Mouse (Mus musculus) natural killer cell, adult 2 months (primary cell): Measurements from ENCODE around the gene Nudt16l1.

Experiments
- DNase-seq, 2 experiments: peaks; one replicate each; pipeline ENCODE4 v3.0.0; 2022; ENCODE audit warnings: low spot score in 2 of 2

The Nudt16l1 gene

DNA sequence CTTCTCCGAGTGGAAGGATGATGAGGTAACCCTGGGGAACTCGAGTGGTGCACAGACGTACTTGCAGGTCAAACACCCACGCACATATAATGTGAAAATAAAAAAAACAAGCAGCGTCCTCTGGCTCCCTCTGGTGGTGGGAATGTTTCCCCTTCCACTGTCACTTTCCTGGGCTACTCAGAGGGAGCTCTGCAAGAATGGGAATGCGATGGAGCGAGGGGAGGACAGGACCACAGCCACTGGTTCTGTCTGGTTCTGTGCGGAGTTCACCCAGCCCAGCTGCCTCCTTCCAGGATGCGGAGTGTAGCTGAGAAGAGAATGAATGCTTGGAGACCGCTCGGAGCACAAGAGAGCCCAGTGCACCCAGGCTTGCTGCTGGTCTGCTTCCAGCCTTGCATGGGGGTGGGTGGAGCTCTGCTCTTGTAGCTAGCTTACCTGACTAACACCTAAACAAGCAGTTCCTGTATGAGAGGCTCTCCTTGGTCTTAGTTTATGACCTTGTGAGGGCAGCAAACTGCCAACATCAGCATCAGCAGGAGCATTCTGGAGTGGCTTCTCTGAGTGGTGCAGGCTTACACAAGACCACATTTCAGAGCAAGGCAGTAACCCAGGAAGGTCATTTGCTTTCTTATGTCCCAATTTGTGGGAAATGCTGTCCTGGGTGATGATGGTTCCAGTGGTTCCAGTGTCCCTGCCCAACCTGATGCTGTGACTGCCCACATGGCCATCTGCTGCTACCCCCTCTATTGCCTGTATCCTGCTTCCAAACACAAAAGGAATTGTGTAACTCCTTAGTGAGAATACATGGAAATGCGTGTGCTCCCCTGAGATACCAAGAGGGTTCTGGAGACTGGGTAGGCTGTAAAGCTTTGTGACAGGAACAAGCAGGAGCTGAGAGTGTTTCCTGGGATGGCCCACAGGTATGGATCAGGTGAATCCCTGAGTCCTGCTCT lies 24.5 kb upstream of the Nudt16l1 start:
- peak; percentile 72 to 84 for DNase-seq

DNA sequence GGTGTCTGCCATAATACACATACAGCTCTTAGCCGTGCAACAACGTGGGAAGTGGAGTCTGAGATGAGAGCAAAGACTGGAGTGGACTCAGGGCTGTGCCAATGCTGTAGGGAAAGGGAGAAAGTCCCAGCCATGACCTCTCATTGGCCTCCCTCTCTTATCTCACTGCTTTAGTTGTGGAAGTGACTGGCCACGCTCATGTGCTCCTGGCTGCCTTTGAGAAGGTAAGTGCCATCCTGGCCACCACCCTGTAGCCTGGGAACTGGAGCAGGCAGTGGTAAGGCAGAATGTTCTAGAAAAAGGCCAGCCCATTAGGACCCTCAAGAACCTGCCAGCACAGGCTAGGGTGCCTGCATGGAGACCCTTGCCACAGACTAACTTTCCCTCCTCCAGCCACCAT lies 22.6 kb upstream of the Nudt16l1 start:
- DNase-seq, result no peak

DNA sequence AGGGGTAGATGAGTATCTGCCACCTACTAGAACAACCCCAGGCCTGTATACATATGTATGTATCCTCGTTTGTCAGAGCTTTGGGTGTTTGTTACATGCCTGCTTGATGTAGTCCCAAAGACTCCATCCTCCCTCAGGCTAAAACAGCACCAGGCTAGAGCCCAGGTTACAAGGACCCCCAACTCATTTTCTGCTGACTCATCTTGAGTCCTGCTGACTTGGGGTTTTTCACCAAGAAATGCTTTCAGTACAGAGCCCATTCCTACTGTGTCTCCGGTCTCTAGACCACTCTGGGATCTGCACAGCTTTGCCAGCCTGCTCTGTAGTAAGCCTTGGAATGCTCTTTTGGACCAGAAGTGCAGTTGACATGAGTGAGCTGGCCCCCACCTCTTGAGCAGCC lies 22.0 kb upstream of the Nudt16l1 start:
- DNase-seq, result no peak

DNA sequence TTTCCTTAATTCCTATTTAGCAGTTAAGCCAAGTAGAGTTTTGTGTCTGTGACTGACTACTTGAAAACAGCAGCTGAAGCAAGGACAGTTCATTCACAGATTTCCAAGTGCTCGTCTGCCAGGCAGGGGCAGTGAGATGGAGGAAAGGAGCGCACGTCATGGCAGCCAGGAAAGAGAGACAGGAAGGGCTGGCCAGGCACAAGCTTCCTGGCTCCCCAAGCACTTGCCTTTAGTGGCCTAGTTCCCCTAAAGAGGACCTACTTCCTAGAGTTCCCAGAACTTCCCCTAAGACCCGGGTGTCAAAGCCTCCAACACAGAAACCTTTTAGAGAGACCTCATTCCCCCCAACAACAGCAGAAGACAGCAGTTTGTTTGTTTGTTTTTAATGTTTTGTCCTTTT lies 18.0 kb upstream of the Nudt16l1 start:
- no peak for DNase-seq

DNA sequence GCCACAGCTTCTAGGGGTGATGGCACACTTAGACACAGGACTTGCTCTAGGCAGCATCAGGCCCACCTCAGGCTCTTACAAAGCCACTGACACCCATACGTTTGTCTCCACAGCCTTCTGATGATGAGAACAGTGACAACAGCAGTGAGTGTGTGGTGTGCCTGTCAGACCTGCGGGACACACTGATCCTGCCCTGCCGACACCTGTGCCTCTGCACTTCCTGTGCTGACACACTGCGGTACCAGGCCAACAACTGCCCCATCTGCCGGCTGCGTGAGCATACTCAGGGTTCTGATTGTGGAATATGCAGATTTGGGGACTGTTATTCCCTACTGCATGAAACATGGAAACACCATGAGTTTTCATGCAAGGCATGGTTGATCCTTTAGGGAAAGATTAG lies 16.1 kb upstream of the Nudt16l1 start:
- peak in 1 of 2 experiments; percentile 12 for DNase-seq

DNA sequence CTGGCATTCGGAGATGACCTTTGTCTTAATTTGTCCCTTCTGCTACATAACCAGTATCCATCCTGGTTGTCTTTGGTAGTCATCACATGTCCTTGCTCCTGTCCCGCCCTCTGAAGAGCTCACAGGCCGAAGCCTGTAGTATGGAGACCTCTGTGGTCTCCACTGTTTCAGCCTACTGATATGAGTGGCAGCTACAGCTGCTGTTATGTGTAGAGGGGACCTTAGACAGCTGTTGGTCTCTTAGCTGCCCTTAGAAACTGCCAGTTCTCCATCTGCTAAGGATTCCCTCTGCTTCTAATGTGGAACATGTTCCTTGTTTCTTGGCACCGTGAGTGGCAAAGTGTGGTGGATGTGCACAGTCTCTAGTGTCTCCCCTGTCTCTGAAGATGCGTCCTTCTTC lies 14.6 kb upstream of the Nudt16l1 start:
- DNase-seq, result no peak

DNA sequence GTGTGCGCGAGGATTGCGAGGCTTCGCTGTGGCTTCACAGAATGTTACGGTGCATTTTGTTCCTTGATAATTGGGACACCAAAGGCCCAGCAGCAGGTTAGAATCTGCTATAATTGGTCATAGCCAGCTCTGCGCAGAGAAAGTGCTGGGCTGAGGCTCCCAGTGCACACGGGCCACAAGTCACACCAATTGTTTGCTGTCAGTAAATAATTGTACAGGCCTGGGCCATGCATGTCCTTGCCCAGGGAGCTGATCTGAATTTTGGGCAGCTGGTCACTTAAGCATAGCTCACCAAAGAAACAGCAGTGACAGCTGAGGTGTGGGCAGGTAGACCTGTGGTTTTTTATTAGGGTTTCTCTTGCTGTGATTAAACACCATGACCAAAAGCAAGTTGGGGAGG lies 10.6 kb upstream of the Nudt16l1 start:
- no peak for DNase-seq

DNA sequence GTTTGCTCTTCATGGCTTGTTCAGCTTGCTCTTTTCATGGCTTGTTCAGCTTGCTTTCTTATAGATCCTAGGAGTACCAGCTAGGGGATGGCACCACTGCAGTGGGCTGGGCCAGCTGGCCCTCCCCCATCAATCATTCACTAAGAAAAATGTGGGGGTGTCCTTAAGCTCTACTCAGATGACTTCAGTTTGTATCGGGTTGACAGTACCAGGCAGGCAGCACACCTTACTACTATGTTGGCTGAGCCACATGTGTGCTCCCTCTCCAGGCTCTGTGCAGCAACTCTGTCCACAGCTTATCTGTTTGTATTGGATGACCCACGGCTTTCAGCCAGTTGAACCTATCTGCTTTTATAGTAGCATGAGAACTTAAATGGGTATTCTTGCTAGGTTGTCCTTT lies 10.1 kb upstream of the Nudt16l1 start:
- no peak for DNase-seq

DNA sequence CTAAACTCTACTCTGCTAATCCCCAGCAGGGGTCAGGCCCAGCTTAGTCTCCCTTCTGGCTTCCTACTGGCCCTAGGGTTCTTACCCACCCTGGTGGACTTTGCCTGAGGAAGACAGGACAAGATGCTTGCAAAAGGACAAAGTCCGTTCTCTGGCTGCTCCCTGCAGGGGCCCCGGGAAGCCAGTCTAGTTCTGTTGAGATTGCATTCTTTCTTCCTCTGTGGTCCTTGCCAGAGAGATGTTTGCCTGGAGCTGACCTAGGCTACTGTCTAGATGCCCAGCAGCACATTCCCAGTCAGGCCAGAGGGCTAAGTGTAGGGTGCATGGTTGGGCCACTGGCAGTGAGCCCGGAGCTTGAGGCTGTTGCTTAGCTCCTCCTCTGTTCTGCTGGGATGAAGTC lies 6.1 kb upstream of the Nudt16l1 start:
- no peak for DNase-seq

DNA sequence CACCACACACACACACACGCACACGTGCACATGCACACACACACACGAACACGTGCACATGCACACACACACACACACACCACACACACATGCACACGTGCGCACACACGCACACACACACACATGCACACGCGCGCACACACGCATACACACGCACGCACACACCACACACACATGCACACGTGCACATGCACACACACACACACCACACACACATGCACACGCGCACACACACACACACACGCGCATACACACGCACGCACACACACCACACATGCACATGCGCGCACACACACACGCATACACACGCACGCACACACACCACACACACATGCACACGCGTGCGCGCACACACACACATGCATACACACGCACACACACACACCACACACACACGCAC lies 3.1 kb upstream of the Nudt16l1 start:
- no peak for DNase-seq

DNA sequence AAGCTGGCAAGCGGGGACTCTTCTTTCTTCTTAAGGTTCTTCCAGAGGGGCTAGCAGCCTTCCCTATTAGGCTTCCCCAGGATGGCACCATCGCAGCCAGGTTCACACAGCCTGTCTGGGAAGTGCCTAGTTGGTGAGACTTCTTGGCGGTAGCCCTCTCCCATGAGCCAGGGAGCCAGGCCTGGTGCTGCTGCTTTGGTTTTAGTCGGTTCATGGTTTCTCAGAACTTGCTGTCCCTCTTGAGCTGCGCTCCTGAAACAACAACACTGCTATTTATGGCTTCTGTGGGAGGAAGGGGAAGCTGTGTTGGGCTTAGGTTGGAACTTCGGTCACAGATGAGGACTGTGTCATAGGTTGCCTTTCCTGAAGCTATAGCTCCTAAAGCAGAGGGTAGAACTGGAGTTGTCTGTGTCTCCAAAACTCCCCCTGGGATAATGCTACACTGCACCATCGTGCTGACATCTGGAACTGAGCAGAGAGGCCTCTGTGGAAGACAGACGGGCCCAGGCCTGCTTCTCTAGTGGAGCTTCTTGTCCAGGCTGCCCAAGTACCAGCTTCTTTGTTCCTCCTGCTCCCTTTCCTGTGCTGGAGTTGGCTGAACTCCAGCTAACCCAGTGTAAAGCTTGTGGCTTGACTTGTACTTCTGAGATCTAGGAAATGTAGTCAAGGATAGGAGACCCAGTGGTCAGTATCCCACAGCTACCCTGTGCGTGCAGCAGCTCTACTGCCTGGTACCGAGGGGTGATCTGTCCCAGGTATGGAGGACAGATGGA lies 2.4 kb upstream of the Nudt16l1 start:
- DNase-seq, result no peak

DNA sequence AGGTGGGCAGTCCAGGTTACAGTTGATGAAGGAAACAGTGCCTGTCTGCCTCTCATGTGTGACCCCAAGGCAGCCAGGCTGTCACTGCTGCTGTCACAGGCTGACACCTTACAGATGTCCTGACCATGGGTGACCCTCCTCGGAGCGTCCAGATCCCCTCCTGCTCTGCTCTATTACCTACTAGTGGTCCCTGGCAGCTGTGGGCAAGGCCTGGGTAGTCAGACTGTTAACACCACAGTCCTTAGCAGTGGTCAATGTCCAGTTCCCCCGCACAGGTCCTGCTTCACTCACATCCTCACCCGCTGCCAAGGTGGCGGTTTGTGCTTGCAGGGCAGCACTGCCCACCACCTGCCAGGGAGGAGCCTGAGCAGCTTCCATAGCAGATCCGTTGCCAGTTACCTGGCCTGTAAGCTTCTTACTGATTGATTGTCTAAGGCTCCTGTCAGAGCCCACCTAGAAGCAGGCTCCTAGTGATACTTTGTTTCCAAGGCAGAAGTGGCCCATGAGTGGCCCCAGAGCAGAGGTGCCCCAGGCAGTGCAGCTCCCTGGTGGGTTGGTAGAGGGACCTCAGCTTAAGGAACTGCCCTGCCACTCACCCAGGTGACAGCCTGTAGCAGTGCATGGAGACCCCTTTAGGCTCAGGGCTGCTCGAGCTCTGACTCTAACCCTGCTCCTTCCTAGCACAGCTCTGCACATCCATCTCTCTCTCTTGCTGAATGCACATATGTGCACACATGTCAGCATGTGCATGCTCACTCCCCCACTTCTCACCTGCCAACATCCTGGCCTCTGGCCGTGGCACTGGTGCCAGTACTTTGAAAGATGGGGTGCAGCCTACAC lies 990 bp upstream of the Nudt16l1 start:
- no peak for DNase-seq

DNA sequence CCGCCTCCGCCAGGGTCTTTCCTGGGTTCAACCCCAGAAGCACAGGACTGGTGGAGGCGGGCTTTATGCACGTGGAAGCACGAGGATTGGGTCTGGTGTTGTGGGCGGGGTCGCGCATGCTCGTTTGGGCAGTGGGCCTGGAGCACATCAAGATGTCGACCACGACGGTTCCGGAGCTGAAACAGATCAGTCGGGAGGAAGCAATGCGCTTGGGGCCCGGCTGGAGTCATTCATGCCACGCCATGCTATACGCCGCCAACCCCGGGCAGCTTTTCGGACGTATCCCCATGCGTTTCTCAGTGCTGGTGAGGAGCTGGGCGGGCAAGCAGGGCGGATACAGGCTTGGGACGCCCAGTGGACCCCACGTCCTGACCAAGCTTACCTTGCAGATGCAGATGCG lies 428 bp downstream of the Nudt16l1 start:
- DNase-seq, result peak; percentile 94 to 96

DNA sequence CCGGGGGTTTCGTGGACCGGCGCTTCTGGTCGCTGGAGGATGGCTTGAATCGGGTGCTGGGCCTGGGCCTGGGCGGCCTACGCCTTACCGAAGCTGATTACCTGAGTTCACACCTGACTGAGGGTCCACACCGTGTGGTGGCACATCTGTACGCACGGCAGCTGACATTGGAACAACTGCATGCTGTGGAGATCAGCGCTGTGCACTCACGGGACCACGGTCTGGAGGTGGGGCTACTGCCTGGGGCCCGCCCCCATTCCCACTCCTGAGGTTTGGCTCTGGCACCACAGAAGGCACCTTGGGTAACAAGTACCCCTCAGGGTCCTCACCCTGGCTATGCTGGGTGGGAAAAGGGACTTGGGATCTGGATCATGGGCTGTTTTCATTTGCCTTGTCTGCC lies 851 bp downstream of the Nudt16l1 start:
- no peak for DNase-seq

DNA sequence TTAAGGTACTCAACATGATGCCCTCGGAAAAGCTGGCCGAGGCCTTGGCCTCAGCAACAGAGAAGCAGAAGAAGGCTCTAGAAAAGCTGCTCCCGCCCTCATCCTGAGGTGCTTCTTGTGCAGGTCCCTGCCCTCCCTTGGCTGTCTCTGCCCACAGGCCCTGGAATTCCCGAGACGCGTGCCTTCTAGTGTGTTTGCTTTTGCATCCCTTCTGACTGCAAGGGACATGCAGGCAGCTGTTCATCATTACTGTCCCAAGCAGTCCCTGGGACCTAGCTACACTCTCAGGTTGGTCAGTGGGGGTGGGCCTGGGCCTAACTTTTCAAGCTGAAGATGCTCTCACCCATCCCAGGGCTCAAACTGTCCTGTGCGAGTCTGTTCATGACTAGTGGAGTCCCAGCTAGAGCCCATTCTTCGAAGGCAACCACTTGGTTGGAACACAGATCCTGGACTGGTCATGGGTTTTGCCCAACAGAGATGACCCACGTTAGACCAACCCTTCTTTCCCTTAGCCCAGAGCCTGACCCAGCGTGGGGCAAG lies 1.8 kb downstream of the Nudt16l1 start:
- DNase-seq, result no peak

DNA sequence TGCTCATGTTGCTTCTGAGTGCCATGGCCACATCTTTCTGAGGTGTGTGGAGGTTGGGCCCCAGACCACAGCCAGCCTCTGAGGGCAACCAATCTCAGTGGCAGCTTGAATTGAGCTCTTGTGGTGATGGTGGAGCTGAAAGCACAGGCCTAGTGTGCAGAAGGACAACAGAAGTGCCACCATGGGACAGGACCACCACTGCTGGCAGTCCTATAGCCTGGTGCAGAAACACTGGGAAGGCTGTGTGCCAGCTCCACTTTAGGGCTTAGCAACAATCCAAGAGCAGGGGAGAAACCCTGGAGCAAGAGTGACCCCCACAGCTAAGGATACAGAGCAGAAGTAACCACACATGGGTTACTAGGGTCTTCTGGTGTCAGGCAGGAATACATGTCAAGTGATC lies 2.5 kb downstream of the Nudt16l1 start:
- DNase-seq, result no peak

DNA sequence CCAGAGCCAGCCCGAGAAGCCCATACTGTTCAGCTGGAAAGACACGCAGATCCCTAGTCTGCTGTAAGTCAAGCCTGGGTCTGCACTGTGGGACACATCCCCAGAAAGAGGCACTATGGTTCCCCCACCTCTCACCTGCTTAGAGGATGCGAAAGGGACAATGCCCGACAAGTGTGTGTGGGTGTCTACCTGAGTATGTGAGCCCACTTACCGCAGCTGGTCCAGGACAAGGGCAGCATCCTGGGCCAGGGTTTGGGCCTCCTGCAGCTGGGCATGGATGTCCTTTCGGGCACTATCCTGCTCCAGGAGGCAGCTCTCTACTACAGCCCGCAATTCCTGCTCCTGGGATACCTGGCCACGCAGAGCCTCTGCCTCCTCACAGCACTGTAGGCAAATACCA lies 4.3 kb downstream of the Nudt16l1 start:
- no peak for DNase-seq

DNA sequence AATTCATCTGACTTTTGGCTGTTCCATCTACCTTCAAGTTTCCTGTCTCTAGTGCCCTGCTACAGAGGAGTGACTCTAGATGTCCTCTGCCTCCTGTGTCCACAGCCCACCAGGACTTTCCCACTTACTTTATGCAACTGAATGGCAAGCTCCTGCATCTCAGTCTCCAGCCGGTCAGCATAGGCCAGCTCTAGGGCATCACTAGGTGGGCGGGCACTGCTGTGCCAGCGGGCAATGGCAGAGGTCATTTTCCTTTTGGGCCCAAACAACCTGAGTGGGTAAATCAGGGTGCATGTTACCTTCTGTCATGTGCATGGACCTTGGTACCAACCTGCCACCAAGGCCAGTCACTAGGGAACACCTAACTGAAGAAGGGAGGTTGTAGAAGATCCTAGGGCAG lies 4.9 kb downstream of the Nudt16l1 start:
- DNase-seq, result no peak

DNA sequence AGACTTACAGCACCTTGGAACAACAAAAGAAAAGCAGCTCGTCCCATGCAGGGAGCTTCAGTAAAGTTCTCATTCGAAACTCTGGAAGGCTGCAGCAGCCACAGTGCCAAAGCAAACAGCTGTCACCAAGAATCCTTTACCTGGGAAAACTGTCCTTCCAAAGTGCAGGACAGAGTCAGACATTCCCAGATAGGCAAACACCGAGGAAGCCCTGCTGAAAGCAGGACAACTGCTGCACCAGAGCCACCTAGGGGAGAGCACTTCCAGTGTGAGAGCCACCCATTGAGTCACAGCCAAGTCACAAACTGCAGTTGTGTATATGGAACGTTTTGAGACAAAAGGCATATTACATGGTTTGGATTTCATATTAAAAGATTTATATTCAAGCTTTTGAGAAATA lies 6.9 kb downstream of the Nudt16l1 start:
- DNase-seq, result no peak

DNA sequence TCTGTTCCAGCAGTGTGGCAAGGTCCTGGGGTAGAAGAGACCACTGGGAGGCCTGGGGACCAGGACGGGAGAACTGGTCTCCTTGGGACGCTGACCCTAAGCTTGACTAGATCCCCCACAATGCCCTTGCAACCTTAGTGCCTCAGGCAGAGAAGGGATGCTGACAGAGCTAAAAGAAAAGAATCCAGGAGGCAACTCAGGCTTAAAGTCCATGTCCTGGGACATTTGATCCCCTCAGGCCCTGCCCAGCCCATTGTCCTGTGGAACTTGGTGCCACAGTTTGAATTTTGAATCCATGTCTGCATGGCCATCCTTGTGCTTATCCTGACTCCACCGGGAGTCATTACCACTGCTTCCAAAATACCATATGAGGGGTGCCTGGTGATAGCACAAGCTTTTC lies 7.6 kb downstream of the Nudt16l1 start:
- no peak for DNase-seq

DNA sequence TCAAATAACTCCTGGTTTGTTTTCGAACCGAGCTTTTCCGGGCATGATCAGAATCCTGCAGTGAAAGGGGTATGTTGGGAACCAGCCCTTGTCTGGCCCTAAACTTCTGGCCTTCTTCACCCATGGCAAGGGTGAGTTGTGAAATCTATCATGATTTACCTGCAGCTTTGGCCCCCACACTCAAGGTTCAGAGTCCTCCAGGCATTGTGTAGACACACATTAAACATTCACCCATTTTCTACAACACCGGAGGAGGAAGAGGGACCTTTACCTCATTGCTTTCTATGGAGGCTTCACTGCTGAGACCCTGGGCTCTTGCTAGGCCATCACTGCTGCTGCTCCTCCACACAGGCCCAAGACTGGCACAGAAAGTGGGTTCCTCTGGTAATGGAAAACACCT lies 8.8 kb downstream of the Nudt16l1 start:
- DNase-seq, result no peak

DNA sequence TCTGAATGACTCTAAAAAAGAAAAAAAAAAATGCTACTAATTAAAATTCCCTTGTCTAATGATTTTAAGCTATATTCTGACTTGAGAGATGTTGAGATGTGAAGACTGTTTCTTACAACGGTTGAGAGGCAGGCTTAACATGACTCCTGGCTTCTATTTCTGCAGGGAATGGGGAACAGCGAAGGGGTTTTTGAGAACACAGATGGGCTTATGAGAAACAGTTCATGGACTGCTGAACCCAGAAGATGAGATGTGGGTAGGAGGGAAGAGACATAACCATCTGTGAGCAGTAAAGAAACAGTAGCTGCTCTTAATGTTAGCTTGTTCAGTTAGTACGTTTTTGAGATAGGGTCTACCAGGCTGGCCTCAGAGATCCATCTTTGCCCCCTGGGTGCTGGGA lies 18.0 kb downstream of the Nudt16l1 start:
- no peak for DNase-seq
